8 mouse cellular contexts compared by ENCODE assay signal in the genomic region with DNA sequence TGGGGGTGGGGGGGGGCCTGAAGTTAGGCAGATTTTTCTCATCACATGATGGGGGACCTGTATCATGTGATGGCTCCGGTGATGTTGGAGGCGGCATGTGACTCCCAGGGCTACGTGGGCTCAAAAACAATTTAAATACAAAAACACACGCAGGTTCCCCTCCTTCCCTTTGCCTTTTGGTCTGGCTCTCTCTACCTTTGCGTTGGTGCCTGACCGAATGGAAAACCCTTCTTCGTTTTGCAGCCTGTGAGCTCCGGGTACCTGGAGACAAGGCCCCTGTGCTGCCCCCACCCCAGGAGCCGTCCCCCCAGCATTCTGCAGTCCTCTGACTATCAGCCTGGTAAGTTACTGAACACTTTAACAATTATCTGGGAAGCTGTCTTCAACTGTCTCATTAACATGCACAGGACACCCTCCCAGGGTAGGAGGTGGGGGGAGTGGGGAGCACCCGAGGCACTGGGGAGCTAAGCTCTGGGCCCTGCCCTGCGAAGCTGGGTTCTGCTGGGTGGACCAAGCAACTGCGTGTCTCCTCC.
DNase-seq lines count a peak whose midpoint lies in the region; ATAC-seq and TF ChIP-seq lines count a peak whose summit lies in the region.

No protein-coding gene starts in this region.

- in situ Hi-C loops in Patski (cut with MboI; ENCODE audit: low pct_unique_long_range_greater_than_20kb): loop anchor here (5.0 kb wide), 1 partner anchor 96 kb away; no protein-coding TSS in a partner anchor

- POLR2A ChIA-PET in Patski (lab: Charles Lee): interaction anchor here (1.1 kb wide), 1 partner anchor 10 kb away, joined by 3 read pairs; no protein-coding TSS in a partner anchor

- H3K27me3 ChIP-seq in Patski: no peaks in the 10 kb centered on the region
- no peaks in the 10 kb centered on the region for H3K27me3 ChIP-seq in embryonic facial prominence, embryonic 13.5 days
- H3K27me3 ChIP-seq in intestine, embryonic 16.5 days (replicated peaks; ENCODE audit: control insufficient read depth, insufficient read depth, low read length): no peaks in the 10 kb centered on the region
- H3K27me3 ChIP-seq in limb, embryonic 10.5 days (ENCODE audit: low read depth, poor library complexity, severe bottlenecking): peaks cover 16% of the 10 kb centered on the region; the same call in 1 of the 2 replicates

- H3K27ac ChIP-seq in embryonic facial prominence, embryonic 13.5 days: no peak overlapping the region
- H3K27ac ChIP-seq in intestine, embryonic 16.5 days (ENCODE audit: low read length): no peak overlapping the region
- peak overlapping the region; percentile 72 for H3K27ac ChIP-seq in limb, embryonic 10.5 days

- no peaks in the 10 kb centered on the region for H3K9me3 ChIP-seq in embryonic facial prominence, embryonic 13.5 days
- no peaks in the 10 kb centered on the region for H3K9me3 ChIP-seq in intestine, embryonic 16.5 days (ENCODE audit: control insufficient read depth, low read length)
- no peaks in the 10 kb centered on the region for H3K9me3 ChIP-seq in limb, embryonic 10.5 days (replicated peaks)

- peaks cover 17% of the 10 kb centered on the region for H3K4me1 ChIP-seq in embryonic facial prominence, embryonic 13.5 days
- H3K4me1 ChIP-seq in intestine, embryonic 16.5 days (ENCODE audit: control insufficient read depth, insufficient read depth, low read length): peaks cover 8% of the 10 kb centered on the region
- H3K4me1 ChIP-seq in limb, embryonic 10.5 days: peaks cover 21% of the 10 kb centered on the region

- WGBS in embryonic facial prominence, embryonic 13.5 days: 4% methylated on average over 12 of the region's 12 CpGs
- WGBS in intestine, embryonic 16.5 days: 6% methylated on average over 12 of the region's 12 CpGs
- 7% methylated on average over 12 of the region's 12 CpGs for WGBS in limb, embryonic 10.5 days

- no peaks in the 10 kb centered on the region for H3K36me3 ChIP-seq in embryonic facial prominence, embryonic 13.5 days
- H3K36me3 ChIP-seq in intestine, embryonic 16.5 days (ENCODE audit: control insufficient read depth, insufficient read depth, low read length): no peaks in the 10 kb centered on the region
- no peaks in the 10 kb centered on the region for H3K36me3 ChIP-seq in limb, embryonic 10.5 days

- peak overlapping the region; percentile 43 for H3K4me3 ChIP-seq in embryonic facial prominence, embryonic 13.5 days
- peak overlapping the region; percentile 41 for H3K4me3 ChIP-seq in intestine, embryonic 16.5 days (ENCODE audit: low read length)
- peak overlapping the region; percentile 54 for H3K4me3 ChIP-seq in limb, embryonic 10.5 days

- ATAC-seq in Patski: peak; percentile 22
- ATAC-seq in embryonic facial prominence, embryonic 13.5 days (ENCODE audit: insufficient number of reproducible peaks, insufficient read depth, low FRiP score, low TSS enrichment, low read depth): peak; percentile 43; the same call in 1 of the 2 replicates
- 0 out of 2 replicates have a peak, but pooled peaks have one; percentile 16 for ATAC-seq in intestine, embryonic 16.5 days
- no peak for ATAC-seq in megakaryocyte, adult 5-6 weeks (ENCODE audit: poor library complexity, severe bottlenecking)

- TF ChIP-seq CTCF in Patski (IDR thresholded peaks at IDR 0.05): no peak

- peak overlapping the region; percentile 88 for H3K4me2 ChIP-seq in embryonic facial prominence, embryonic 13.5 days
- peak overlapping the region; percentile 85 for H3K4me2 ChIP-seq in intestine, embryonic 16.5 days (ENCODE audit: low read depth, low read length)

- peak; percentile 53 for DNase-seq in CD4-positive helper T cell, adult 2 months (ENCODE audit: low read depth, low spot score)
- no peak for DNase-seq in Patski (ENCODE audit: low read depth, low spot score)
- DNase-seq in limb, embryonic 10.5 days (ENCODE audit: low spot score): peak; percentile 52
- DNase-seq in right cerebral cortex, adult 18-20 months: peak; percentile 34
- DNase-seq in urinary bladder, postnatal 25 days (ENCODE audit: low spot score): no peak

- H3K9ac ChIP-seq in embryonic facial prominence, embryonic 13.5 days: peak overlapping the region; percentile 67
- H3K9ac ChIP-seq in intestine, embryonic 16.5 days (ENCODE audit: low read depth, low read length): peak overlapping the region; percentile 53; the same call in 1 of the 2 replicates

- CTCF ChIA-PET in Patski (lab: Charles Lee): interaction anchor here (1.2 kb wide), 1 partner anchor 115 kb away, joined by 3 read pairs; no protein-coding TSS in a partner anchor

Comparison
In these comparisons a context has a peak if more than half of its experiments do, and no peak if none do; other contexts are left out.
1. DNase-seq: peak in CD4-positive helper T cell, adult 2 months (single experiment), limb, embryonic 10.5 days (single experiment) and right cerebral cortex, adult 18-20 months (single experiment); none in Patski (single experiment) and urinary bladder, postnatal 25 days (single experiment).
2. Peak in every context shown above with its lines, with median percentiles within 50 percentile points of each other: H3K4me3 ChIP-seq.